Mouse (Mus musculus): Measurements from ENCODE around the gene Nfic.

DNA sequence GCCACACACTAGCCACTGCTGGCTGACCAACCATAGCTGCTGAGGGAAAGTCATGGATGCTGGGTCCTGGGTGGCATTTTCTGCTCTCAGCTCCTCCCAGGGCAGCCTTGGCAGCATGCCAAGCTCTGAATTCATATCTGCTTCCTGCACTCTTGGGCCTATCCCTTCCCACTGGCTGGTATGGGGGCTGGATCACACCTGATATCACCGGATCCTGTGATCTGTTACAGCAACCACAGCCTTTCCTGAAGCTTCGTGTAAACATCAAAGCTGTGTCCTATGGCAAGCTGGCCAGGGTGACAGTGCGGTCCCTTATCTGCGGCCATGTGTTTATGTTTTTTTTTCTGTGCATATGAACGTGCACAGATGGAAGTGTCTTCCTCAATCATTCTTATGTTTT is 73.4 kb downstream of the Nfic start:
- TF ChIP-seq CTCF (IDR thresholded peaks at IDR 0.05; ENCODE audit: low read depth, low read length) (no peak), POLR2A (IDR thresholded peaks at IDR 0.05; ENCODE audit: borderline replicate concordance, low read depth, low read length) (no peak)
